Mouse (Mus musculus) G1E-ER4 (cell line): ENCODE measurements around the gene Tmem220. TPM values are rescaled to one million over a fixed set of nuclear protein-coding genes. Genes with fewer than 3 reads are reported as not detected.

Experiments
- GATA1 ChIP-seq: IDR thresholded peaks from one replicate; pipeline ENCODE4 v1.8.0; 2012; ENCODE audit warnings: low read length, inconsistent platforms
- polyA plus RNA-seq: library from polyadenylated mRNA; stranded (reverse); fragments of >175 nt; gene quantifications from 2 replicates; pipeline ENCODE4 v1.2.3, GENCODE M21; 2012

Tmem220 gene
- not detected in 2 replicates for polyA plus RNA-seq

- no peak for TF ChIP-seq GATA1
Observed at GRCm38 (mm10) chr11:67024867-67025477, at the start of gene Tmem220. Gene Tmem220 (plus strand): TSS chr11:67025154.

GRCm38 (mm10) chr11:66975606-66976330 lies 49.2 kb upstream of the Tmem220 start:
- no peak for TF ChIP-seq GATA1

DNA sequence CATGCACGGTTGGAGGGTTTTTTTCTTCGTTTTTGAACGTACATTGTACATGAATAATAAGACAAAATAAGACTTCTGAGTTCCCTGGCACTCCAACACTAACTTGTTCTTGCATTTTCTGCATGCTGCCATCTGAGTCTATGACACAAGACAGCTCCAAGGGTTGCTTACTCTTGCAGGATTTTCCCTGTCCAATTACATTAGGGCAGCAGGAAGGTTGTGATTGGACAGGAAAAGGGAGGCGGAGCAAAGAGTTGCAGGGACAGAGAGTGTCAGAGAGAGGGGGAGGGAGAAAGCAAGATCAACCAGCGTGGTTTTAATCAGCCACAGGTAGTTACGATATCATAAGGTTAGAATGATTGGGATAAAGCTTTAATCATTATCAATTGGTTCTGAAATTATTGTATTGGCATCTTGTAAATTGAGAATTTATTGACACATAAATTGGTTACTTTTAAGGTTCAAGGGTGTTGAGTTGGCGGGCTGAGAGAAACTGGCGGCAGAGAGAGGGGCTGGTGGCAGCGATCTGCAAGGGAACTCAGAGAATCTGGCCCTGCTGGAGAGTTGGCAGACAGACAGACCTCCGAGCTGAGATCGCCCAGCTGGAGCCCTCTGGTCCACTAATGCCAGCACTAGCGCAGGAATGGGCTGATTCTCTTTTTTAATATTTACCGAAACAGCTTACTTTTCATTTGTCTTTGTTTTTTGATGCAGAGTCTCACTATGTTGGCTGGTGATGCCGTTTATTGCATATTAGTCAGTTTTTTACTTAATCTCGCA lies 43.4 kb upstream of the Tmem220 start:
- no peak for TF ChIP-seq GATA1

DNA sequence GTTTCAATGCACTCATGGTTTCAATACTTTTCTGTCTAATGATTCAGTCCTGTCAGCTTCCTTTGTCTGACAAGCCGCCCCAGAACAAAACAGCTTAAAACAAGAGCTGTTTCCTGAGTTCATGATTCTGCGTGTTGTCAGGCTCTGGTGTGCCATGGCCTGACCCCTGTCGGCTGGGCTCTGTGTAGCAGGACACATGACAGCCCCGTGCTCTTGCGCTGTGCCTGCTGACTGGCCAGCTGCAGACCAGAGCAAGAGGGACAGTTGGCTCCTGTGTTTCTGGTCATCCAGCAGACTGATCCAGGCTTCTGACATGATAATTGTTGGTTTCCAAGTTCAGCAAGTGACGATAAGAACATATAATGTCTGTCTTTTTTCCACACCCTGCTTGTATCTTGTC lies 42.2 kb upstream of the Tmem220 start:
- TF ChIP-seq GATA1 = no peak

- no peak for TF ChIP-seq GATA1
Observed at GRCm38 (mm10) chr11:66983422-66984164, 41.4 kb upstream of the Tmem220 start.

- no peak for TF ChIP-seq GATA1
Observed at GRCm38 (mm10) chr11:66984165-66985135, 40.5 kb upstream of the Tmem220 start.

DNA sequence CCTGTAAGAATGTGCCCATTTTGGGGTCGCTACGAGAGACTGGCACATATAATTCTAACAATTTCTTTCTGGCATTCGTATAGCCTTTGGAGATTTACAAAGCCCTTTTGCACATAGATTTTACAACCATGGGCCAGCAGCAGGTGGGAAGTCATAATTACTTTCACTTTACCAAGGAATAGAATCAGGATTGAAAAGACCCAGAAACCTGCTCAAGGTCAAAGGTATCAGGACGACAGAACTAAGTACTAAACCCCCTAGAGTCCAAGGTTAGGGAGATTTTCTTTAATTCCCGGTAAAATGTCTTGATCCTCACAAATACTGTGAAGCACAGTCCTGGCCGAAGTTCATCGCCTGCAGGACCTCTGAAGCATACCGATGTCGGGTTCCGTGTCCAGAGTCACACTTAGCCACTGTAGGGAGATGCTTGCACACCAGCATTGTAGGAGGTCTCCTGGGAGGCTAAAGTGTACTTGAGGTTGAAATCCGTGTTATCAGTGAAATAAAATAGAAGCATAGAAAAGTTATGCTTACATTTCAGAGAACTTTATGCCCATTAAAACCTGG lies 39.7 kb upstream of the Tmem220 start:
- TF ChIP-seq GATA1 = no peak

DNA sequence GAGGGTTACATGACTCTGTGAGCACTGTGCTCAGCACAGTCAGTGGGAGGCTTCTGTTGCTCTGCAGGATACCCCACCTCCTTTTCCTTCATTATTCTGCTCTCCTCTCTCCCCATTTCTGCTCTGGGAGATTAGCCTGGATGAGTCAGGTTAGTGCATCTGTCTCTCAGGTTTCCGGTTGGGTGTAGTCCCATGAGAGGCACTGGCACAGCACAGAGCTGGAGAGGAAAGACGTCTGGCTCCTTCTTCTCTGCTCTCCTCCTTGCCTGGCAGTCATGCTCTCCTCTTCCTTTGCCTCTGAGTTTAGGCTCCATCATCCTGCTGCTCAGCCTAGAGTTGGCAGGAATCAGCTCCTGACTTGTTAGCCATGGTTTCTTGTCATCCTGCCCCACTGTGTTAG lies 32.8 kb upstream of the Tmem220 start:
- no peak for TF ChIP-seq GATA1

- TF ChIP-seq GATA1 = no peak
Observed at GRCm38 (mm10) chr11:66993674-66994073, 31.3 kb upstream of the Tmem220 start.

DNA sequence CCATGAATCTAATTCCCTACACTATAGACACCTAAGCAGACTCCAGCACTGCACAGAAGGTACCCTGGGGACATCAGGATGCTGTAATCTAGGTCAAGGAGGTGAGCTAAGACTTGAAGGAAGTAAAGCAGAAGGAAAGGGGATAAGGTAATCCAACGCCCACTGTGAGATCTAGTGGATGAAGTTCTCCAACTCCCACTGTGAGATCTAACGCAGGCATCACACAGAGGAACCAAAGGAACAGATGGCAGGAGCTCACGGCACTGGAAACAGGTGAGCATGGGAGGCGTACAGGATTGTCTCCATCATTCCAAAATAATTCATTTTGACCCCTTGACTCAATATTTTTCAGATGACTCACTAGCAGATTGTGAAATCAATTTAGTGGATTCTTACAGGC lies 28.5 kb upstream of the Tmem220 start:
- TF ChIP-seq GATA1 = no peak

- TF ChIP-seq GATA1 = no peak
Observed at GRCm38 (mm10) chr11:66998467-66999403, 26.2 kb upstream of the Tmem220 start.

DNA sequence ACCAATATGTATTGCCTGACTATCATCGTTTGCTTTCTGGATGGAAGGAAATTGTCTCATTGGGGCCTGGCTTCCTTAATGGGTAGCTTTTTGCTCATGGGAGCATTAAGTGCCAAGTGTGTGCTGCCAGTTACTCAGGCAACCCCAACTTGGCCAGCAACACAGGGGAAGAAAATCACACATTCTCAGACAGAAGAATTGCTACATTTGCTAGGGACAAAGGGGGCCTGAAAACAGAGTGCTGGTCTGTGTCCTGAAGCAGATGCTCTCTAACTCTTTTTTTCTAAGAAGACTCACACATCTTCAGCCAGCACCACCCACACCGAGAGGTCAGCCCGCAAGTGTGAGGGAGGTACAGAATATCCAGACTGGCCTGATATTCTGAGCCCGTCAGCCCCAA lies 24.3 kb upstream of the Tmem220 start:
- no peak for TF ChIP-seq GATA1

DNA sequence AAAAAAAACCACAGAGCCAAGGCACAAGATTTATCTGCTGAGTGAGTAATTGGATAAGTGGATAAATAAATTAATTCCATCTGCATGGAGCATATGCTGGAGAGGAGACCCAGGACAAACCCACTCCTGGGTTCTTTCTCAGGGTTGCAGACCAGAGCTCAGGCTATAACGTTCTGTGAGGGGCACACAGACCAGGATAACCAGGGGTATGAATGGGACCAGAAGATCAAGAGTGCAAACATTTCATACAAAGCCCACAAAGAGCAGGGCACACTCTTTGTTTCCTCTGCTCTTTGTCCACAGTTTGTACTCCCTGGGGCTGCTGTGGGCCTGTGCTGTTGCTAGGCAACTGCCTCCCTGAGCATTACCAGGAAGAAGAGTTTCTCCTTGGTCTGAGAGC lies 23.2 kb upstream of the Tmem220 start:
- no peak for TF ChIP-seq GATA1
